Mouse (Mus musculus) retina, adult 2 months (tissue): ENCODE measurements around the gene Trh.

Experiments used
- DNase-seq: peaks from one replicate; pipeline ENCODE4 v3.0.0-alpha.2; 2012; ENCODE audit warnings: low read depth, low spot score

The Trh gene

GRCm38 (mm10) chr6:92224981-92225380, 19.5 kb downstream of the Trh start:
- DNase-seq = no peak

DNA sequence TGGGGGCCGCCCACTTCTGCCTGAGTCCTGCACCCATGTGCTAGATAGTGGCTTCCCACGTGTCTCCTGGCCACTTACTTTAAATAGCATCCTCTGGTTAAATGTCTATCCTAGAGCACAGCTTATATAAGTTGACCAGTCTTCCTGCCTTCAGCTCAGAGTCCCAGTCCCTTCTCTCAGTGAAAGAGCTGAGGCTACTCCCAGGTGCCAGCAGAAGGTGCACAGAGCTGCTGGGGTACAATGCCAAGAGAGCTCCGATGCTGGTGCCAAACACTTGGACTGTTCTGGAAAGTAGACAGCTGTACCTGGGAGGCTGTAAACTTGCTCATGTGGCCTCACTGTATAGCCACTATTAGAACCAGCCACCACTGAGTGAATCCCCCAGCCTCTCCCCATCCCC, 22.4 kb downstream of the Trh start:
- DNase-seq = no peak

GRCm38 (mm10) chr6:92221604-92222003, 22.8 kb downstream of the Trh start:
- no peak for DNase-seq

DNA sequence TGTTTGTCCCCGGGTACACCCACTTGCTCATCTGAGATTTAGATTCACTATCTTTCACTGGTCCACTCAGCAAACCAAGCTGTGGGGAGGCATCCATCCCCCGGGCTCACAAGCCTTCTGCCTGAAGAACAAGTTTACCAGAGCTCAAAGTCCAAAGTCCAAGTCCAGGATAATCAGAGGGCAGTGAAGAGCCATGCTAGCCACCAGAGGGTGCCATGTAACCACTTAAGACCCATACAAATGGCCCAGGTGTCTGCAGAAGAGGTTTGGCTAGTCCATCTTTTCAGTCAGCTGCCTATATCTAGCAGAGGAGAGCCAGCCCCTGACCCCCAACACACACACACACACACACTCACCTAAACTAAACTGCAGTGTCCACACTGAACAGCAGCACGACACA, 25.0 kb downstream of the Trh start:
- DNase-seq = no peak

- peak; percentile 71 for DNase-seq
Observed at GRCm38 (mm10) chr6:92214773-92215449, 29.5 kb downstream of the Trh start, which contains the start of gene Rbsn. Gene Rbsn, minus strand, starts transcription at chr6:92214925.

DNA sequence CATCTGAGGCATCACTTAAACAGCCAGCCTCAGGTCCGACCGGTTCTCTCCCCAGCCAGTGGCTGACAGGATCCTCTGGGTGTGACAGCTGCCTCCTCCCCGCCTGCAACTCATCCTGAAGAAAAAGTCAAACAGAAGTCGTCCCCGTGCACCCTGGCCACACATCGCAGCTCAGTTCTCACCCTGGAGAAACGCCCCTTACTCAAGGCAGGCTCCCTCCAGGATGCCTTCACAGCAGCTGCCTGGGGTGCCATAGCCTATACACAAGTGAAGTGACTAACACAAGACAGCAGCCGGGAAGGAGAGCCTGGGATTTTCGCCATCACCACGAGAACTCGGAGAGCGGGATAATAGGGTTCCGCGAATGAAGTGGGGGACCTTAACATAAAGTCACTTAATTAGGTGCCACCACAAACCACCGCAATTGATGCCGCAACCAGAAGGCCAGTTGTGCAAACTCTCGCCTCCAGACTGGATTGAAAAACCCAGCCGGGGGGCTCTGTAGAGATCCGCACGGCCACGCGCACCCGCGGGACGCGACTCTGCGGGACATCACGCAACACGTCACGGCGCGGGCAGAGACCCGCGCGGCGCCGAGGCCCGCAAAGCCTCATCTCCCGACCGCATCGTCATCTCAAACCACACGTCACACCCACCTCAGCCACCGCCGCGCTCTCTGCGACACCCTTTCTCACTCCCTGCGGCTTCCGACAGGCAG, 30.2 kb downstream of the Trh start:
- DNase-seq = no peak

- DNase-seq = no peak
Observed at GRCm38 (mm10) chr6:92199414-92199813, 45.0 kb downstream of the Trh start.
